Mouse (Mus musculus): ENCODE results near the gene Klhl18. TPM values are rescaled to one million over a fixed set of nuclear protein-coding genes. Genes with fewer than 3 reads are reported as not detected.

Gene Klhl18
- total RNA-seq (2021) = 10 to 100 TPM; 22.0 to 25.4 TPM
- long read RNA-seq, experiment 1, full-length matches to known transcripts = 1 of 6 reads
- long read RNA-seq, experiment 1, partial matches to known transcripts = 0 of 6 reads
- long read RNA-seq, experiment 1, other reads (novel, unspliced or antisense) = 5 of 6 reads
- long read RNA-seq, experiment 2, full-length matches to known transcripts = 8 of 15 reads
- long read RNA-seq, experiment 2, partial matches to known transcripts = 1 of 15 reads
- long read RNA-seq, experiment 2, other reads (novel, unspliced or antisense) = 6 of 15 reads

- Histone ChIP-seq H3K27ac (peak within 1 kb of the TSS; percentile 97), H3K4me3 (peak within 1 kb of the TSS; percentile 69)
- no peak; the same call in 1 of the 2 replicates for TF ChIP-seq CTCF (conservative IDR thresholded peaks at IDR 0.05)
- peak; percentile 96 to 97 for DNase-seq (ENCODE audit: low spot score in 2 of 2)
Observed at GRCm38 (mm10) chr9:110476124-110477091, at the start of gene Klhl18, which contains the start of gene Kif9. Klhl18 (minus strand) TSS chr9:110476694. Kif9 (plus strand) TSS chr9:110476958.

- no peak overlapping the region for H3K27ac ChIP-seq
- no peak for TF ChIP-seq CTCF (conservative IDR thresholded peaks at IDR 0.05)
- no peak for DNase-seq (ENCODE audit: low spot score in 2 of 2)
- H3K4me3 ChIP-seq = no peak overlapping the region
Observed at GRCm38 (mm10) chr9:110525737-110526136, 49.2 kb upstream of the Klhl18 start.

- H3K4me3 ChIP-seq = no peak overlapping the region
- DNase-seq (ENCODE audit: low spot score in 2 of 2) = no peak
- TF ChIP-seq CTCF (conservative IDR thresholded peaks at IDR 0.05) = peak; percentile 65
- H3K27ac ChIP-seq = no peak overlapping the region
Observed at GRCm38 (mm10) chr9:110490913-110491312, 14.4 kb upstream of the Klhl18 start.

- TF ChIP-seq CTCF (conservative IDR thresholded peaks at IDR 0.05) = no peak
- H3K27ac ChIP-seq = no peak overlapping the region
- H3K4me3 ChIP-seq = no peak overlapping the region
- DNase-seq (ENCODE audit: low spot score in 2 of 2) = no peak
Observed at GRCm38 (mm10) chr9:110488841-110489240, 12.3 kb upstream of the Klhl18 start.

- no peak for TF ChIP-seq CTCF (conservative IDR thresholded peaks at IDR 0.05)
- no peak for DNase-seq (ENCODE audit: low spot score in 2 of 2)
- Histone ChIP-seq H3K4me3 (no peak overlapping the region), H3K27ac (no peak overlapping the region)
Observed at GRCm38 (mm10) chr9:110478639-110479038, 2.1 kb upstream of the Klhl18 start.

GRCm38 (mm10) chr9:110477951-110478350, 1.5 kb upstream of the Klhl18 start:
- H3K4me3 ChIP-seq = no peak overlapping the region
- TF ChIP-seq CTCF (conservative IDR thresholded peaks at IDR 0.05) = no peak
- no peak for DNase-seq (ENCODE audit: low spot score in 2 of 2)
- H3K27ac ChIP-seq = no peak overlapping the region

GRCm38 (mm10) chr9:110466179-110466578, 10.3 kb downstream of the Klhl18 start:
- no peak overlapping the region for H3K27ac ChIP-seq
- peak; percentile 66 for TF ChIP-seq CTCF (conservative IDR thresholded peaks at IDR 0.05)
- no peak overlapping the region for H3K4me3 ChIP-seq
- no peak for DNase-seq (ENCODE audit: low spot score in 2 of 2)

GRCm38 (mm10) chr9:110465336-110465735, 11.2 kb downstream of the Klhl18 start:
- TF ChIP-seq CTCF (conservative IDR thresholded peaks at IDR 0.05) = no peak
- H3K27ac ChIP-seq = no peak overlapping the region
- DNase-seq (ENCODE audit: low spot score in 2 of 2) = no peak
- H3K4me3 ChIP-seq = no peak overlapping the region

GRCm38 (mm10) chr9:110463983-110464591, 12.4 kb downstream of the Klhl18 start:
- Histone ChIP-seq H3K27ac (no peak overlapping the region), H3K4me3 (no peak overlapping the region)
- no peak for TF ChIP-seq CTCF (conservative IDR thresholded peaks at IDR 0.05)
- no peak for DNase-seq (ENCODE audit: low spot score in 2 of 2)

GRCm38 (mm10) chr9:110462321-110462720, 14.2 kb downstream of the Klhl18 start:
- Histone ChIP-seq H3K27ac (no peak overlapping the region), H3K4me3 (no peak overlapping the region)
- no peak for TF ChIP-seq CTCF (conservative IDR thresholded peaks at IDR 0.05)
- DNase-seq (ENCODE audit: low spot score in 2 of 2) = no peak

GRCm38 (mm10) chr9:110460884-110461815, 15.3 kb downstream of the Klhl18 start:
- Histone ChIP-seq H3K27ac (no peak overlapping the region), H3K4me3 (no peak overlapping the region)
- no peak for TF ChIP-seq CTCF (conservative IDR thresholded peaks at IDR 0.05)
- DNase-seq (ENCODE audit: low spot score in 2 of 2) = no peak

Measured in layer of hippocampus, adult 2 months (tissue).